Mouse (Mus musculus) heart, postnatal 10 days (tissue): Measurements from ENCODE around the gene Nhsl2. TPM values are rescaled to one million over a fixed set of nuclear protein-coding genes. Genes with fewer than 3 reads are reported as not detected.

Source experiments
- DNase-seq, 2 experiments: peaks; one replicate each; pipeline ENCODE4 v3.0.0; 2021
- intact Hi-C: fragments of 180-260 bp; cut with DNase I; formaldehyde crosslinking; loops from one replicate; pipeline ENCODE4 v1.15.1; 2025
- total RNA-seq, 2 experiments: library from RNA; stranded (reverse); gene quantifications; 2 replicates each; pipeline ENCODE4 v1.2.3; 2021

The Nhsl2 gene
- total RNA-seq, 2 experiments from 2014 or later: 7.5 to 9.9 TPM

DNA sequence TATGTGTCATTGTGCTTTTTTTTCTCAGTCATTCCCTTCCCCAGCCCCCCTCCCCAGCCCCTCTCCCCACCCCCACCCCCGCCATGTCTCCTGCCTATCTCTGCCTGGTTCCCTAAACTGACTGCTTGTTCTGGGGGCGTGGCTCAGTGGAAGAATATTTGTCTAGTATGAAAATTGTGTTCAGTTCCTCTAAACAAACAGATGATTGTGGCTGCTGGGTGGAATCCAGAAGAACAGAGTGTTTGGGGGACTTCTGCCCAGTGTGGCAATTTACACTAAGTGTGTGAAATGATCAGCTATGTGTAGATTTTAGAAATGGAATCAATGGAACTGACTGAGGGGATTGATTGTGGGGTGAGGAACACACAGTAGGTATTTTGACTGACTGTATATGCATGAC is 184.4 kb downstream of the Nhsl2 start:
- DNase-seq: no peak
- intact Hi-C loops: no loop called here

DNA sequence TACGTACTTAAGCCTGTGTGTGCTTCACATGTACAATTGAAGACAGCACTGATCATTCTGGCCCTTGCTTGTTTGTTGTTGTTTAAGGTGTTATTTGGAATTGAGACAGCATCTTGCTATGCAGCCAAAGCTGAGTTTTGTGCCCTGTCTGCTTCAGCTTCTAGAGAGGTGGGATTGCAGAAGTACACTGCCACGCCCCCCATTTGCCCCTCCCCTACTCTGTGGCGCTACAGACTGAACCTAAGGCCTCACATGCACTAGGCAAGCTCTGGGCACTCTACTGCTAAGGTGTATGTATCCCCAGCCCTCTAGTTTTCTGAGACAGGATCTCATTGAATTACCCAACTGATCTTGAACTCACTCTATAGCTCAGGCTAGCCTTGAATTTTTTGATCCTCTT is 186.5 kb downstream of the Nhsl2 start:
- DNase-seq: no peak
- intact Hi-C loops: no loop called here

DNA sequence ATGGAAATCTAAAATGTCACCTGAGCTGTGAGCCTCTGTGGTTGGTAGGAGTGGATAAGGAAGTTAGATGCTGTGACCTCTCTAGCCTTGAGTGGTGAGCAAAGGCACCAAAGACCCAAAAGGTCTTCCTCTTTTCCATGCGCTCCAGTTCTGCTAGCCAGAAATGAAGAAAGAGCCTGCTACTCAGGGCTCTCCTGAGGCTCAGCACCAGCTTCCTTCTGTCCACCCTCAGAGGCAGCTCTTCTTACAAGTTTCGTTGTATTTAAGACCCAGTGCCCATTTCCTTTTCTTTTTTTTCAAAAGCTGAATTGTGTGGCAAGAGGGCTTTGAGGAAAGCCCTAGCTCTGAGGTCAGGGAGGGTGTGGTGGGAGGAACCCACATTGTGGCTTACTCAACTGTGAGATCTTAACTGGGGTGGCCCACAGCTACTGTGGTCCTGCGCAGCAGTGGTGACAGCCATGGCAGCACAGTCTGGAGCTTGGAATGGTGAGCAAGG is 187.7 kb downstream of the Nhsl2 start:
- intact Hi-C loops: no loop called here
- DNase-seq: no peak

DNA sequence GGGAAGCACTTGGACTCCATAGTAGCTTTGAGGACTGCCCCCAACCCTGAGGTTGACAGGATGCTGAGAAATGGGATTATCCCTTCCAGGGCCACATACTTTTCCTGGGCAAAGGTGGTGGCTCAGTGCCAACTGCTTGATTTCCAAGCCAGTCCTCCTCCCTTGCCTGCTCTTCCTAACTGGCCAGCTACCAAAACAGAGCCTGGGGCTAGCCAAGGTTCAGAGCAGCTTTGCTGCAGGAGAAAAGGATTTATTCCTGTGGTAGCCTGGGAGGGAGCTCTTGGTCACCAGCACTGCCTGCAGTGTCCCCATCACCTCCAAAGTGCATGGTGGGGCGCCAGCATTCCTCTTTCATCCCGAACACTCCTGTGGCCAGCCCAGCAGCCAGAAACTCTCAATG is 188.3 kb downstream of the Nhsl2 start:
- intact Hi-C loops: no loop called here
- peak; percentile 24 to 48 for DNase-seq

DNA sequence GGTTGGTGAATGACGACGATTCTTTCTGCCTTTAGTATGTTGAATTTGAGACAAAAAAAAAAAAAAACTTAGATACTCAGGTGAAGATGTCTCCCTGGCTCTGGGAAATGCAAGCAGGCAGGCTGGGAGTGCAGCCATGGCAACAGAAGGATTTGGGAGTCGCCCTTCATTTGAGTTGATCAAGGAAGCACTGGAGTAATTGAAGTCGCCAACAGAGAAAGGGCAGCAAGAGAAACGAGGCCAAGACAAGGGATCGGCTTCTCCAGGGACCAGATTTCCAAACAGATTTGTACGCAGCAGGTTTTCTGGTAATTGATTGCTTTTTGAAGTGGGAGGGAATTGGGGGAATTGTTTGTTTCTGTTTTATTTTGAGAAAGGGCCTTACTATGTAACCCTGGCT is 192.4 kb downstream of the Nhsl2 start:
- no peak for DNase-seq
- intact Hi-C loops: no loop called here

DNA sequence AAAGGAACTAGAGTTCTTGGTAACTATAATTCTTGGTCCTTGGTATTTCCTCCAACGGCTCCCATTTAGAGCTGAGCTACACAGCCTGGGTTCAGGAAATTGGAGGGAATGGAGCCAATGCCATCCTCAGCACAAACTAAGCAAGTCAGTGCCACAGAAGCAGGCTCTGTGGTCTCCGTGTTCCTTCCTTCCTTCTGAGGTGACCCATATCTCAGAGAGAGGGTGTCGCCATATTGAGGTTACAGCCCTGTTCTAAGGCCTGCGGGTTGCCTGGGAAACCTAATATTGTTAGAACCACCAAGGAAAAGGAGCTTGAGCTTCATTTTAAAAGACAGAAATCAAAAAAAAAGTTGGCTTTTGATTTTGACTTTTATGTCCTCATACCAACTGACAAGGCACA is 193.2 kb downstream of the Nhsl2 start:
- DNase-seq: no peak
- intact Hi-C loops: no loop called here

DNA sequence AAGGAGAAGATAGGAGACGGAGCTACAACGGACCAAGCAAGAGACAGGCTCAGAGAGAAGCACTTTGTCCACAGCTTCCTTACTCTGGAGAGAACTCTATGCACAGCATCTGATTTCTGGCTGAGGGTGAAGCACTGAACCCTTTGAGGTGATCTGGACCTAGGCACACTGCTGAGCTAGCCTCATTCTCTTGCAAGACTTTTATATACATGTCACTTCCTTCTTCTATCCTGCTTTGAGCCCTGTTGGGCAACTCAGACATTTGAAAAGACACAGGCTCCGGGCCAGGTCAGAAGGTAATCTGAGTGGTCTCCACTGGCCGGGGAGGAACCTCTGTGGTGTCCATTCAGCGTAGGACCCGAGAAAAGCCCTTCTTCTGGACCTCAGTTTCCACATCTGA is 201.4 kb downstream of the Nhsl2 start:
- DNase-seq: no peak
- intact Hi-C loops: no loop called here

DNA sequence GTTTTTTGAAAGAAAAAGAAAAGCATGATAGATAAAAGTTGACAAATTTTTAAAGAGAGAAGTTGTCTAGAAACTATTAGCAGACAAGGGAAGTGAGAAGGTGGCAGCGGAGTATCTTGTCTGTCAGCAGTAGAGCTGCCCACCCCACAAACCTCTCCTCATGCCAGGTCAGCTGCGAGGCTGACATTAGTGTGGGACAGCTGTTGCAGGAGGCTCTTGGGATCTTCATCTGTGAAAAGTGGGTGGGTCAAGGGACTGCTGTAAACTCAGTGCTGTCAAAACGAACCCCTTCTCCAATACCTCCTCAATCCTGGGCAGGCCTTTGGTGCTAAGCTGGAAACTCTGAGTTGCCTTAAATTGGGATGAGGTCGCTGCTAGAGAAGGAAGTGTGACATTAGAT is 202.0 kb downstream of the Nhsl2 start:
- intact Hi-C loops: no loop called here
- no peak for DNase-seq

DNA sequence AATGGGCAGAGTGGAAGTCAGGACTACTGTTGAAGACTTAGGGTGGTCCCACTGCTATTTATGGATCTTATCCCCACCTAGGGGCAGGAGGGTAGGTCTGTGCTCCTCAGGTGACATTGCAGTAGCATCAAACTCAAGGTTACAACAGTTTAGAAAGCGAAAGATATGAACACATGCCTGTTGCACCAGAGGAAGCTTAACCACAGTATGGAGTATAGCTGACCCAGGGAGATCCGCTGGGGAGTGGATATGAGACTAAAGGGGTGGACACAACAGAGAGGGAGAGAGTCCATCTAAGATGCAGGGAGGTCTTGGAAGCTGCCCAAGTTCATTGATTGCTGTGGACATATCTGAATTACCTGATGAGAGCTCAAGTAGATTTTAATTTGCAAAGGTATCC is 204.2 kb downstream of the Nhsl2 start:
- no peak for DNase-seq
- intact Hi-C loops: no loop called here

DNA sequence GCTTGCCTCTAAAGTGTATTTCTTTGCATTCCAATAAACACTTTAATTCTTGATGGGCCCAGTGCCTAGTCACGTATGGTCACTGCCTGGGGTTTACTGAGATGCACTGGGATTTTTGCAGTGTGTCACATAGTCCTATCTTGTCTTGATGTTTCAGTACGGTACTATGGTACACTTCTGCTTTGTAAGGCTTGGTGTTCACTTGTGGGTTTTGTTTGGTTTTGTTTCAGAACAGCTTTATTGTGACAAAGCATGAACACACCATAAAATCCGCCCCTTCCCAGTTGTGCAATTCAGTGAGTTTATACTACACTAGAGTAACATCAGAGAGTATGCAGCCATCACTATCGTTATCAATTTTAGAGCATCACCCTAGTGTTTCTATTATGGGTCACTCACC is 204.8 kb downstream of the Nhsl2 start:
- DNase-seq: no peak
- intact Hi-C loops: no loop called here

DNA sequence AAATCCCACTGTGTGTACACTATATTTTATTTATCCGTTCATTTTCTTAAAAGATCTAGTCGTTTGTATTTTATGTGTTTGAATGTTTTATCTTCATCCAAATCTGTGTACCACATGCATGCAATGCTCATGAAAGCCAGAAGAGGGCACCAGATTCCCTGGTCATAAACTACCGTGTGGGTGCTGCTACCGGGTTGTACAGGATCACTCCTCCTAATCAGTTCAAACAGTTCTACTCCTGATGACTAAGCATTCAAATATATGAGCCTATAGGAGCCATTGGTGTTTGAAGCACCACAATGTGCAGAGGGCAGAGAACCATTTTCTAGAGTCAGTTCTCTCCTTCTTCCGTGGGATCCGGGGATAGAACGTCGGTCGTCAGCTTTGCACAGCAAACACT is 210.3 kb downstream of the Nhsl2 start:
- intact Hi-C loops: no loop called here
- no peak for DNase-seq

DNA sequence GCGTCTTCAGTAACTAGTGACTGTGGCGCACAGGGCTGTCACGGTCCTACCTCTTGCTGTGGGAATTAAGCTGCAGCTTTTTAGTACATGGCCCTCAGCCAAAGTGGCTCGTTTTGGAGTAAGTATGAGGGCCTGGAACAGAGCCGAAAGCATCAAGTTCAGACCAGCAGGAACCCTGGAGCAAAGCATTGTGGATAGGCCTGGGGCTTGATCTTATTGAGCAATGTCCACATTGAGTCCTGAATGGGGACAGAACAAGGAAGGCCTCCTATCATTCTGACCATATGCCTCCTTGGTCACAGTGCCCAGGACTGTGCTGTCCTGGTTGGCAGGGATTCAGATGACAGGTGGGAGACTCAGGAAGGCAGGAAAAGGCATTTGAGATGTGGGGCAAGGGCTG is 211.1 kb downstream of the Nhsl2 start:
- intact Hi-C loops: loop anchor here (5.0 kb wide), 1 partner anchor 43 kb away; no protein-coding TSS in a partner anchor
- DNase-seq: no peak

DNA sequence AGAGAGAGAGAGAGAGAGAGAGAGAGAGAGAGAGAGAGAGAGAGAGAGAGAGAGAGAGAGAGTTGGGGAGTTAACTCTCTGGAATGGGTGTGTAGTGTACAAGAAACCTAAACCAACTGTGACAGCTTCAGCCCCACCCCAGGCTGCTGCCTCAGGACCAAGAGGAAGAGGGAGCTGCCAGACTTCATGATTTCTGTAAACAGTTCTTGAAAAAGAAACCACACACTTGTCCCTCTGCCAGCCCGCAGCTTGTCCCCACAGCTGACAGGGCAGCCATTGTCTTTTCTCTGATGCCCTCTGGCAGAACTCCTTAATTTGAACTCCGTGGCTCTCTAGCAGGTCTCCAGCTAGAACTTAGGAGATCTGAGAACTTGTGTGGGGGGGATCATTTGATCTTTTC is 211.7 kb downstream of the Nhsl2 start:
- intact Hi-C loops: loop anchor here (5.0 kb wide), 1 partner anchor 44 kb away; no protein-coding TSS in a partner anchor
- peak; percentile 33 to 37 for DNase-seq

DNA sequence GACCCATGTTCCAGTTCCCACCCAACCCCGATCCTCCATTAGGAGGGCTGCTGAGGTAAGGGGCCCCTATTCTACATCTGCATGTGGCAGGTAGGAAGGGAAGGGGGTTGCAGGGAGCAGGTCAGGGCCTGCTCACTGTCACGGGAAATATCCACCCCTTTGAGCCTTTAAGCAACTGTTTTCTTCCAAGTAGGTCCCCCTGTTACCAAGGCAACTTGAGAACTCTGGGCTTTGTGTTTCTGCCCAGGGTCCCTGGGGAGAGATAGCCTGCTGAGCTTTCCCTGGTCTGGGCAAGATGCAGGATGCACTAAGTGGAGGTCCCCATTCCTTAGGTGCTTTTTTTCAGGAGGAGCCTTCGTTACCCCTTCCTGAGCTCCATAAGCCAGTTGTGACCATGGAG is 214.9 kb downstream of the Nhsl2 start:
- DNase-seq: no peak
- intact Hi-C loops: loop anchor here (5.0 kb wide), 1 partner anchor 47 kb away; no protein-coding TSS in a partner anchor

DNA sequence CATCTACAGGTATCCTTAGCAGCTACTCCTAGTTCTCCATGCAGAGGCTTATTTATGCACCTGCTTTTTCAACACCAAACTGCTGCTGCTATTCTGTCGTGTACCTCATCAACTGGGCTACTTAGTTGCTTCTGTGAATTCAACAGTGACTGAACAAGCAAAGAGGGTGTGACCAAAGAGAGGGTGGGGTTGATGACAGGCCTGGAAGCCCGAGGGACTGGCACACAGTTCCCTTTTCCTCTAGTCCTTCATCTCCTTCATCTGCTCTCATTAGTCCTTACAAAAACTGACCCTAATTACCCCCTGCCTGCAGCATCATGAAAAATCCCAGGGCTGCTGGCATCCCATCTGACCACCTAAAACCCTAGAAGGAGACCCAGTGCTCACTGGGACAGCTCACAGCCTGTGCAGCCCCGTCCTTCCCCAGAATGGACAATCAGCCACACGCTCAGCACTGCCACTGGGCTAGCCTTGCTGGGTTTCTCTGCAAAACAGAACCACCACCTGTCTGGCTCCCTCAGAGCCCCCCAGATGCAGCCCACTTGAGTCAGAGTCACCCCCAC is 216.1 kb downstream of the Nhsl2 start:
- no peak for DNase-seq
- intact Hi-C loops: loop anchor here (5.0 kb wide), 1 partner anchor 258 kb away; no protein-coding TSS in a partner anchor

DNA sequence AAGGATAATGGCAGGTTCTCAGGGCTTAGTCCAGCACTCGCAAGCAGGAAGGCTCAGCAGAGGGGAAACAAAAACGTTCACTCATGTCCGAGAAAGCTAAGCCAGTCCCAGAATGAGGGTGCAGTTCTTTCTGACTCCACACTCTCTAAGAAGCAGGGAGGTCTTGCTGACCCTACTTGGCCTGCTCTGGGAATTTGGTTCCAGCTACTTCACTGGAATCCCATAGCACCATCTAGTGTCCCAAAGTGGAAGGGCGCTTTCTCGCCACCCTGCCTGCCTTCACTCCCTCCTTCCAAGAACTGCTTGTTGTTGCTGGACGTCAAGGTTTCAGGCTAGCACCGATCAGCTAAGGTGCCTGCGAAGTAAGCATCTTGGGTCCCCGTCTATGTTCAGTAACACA is 216.9 kb downstream of the Nhsl2 start:
- DNase-seq: peak; percentile 79 to 82
- intact Hi-C loops: loop anchor here (1.0 to 5.0 kb wide), 4 partner anchors 85 to 259 kb away; partner anchors contain the start of gene Rps4x

DNA sequence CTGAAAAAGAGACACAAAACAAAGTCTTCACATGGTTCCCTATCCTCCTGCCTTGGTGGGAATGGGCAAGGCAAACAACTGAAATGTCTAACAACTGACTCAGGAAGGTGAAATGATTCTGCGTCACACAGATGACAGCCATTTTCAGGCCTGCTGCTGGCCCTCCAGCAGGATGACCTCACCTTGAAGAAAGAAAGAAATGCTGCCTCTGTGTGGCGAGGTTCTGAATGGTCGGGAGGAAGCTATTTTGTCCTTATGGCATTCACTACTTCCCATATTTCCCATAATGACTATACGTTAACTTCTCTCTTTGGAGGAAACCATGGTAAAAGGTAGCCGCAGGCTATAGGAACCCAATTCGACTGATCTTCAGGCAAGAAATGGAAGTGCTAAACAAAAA is 217.9 kb downstream of the Nhsl2 start:
- intact Hi-C loops: loop anchor here (2.0 to 5.0 kb wide), 2 partner anchors 122 to 260 kb away; partner anchors contain the start of gene Rps4x
- DNase-seq: no peak

DNA sequence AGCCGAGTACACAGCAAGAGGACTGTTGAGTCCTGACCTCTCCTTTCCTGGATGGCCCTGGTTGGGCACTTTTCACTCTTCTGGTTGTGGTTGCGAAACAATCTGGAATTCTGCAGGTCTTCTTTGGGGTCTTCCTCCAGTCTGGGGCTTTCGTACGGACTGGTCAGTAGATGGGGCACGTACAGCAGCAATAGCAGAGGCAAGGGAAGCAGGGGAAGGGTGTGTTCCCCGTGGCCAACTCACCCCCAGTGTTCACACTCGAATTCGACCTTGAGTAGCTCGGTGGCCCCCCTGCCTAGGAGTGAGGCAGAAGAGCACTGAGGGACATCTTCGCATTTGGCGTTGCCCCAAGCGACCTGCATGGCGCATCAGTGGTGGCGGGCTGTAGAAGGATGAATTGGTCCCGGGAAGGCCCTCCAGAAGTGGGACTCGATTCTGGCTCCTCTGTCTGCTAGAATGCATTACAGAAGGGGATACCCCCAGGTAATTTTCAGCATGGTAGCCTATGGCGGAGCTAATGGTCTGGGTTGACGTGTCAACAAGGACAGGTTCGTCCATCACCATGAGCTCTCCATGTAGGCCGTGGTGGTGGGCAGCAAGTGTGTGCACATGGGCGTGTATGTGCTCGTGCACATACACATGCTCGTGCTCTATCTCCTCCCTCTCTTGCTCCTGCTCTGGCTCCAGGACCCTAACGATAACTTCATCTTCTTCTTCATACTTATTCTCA is 219.8 kb downstream of the Nhsl2 start:
- no peak for DNase-seq
- intact Hi-C loops: loop anchor here (5.0 kb wide), 1 partner anchor 262 kb away; no protein-coding TSS in a partner anchor

DNA sequence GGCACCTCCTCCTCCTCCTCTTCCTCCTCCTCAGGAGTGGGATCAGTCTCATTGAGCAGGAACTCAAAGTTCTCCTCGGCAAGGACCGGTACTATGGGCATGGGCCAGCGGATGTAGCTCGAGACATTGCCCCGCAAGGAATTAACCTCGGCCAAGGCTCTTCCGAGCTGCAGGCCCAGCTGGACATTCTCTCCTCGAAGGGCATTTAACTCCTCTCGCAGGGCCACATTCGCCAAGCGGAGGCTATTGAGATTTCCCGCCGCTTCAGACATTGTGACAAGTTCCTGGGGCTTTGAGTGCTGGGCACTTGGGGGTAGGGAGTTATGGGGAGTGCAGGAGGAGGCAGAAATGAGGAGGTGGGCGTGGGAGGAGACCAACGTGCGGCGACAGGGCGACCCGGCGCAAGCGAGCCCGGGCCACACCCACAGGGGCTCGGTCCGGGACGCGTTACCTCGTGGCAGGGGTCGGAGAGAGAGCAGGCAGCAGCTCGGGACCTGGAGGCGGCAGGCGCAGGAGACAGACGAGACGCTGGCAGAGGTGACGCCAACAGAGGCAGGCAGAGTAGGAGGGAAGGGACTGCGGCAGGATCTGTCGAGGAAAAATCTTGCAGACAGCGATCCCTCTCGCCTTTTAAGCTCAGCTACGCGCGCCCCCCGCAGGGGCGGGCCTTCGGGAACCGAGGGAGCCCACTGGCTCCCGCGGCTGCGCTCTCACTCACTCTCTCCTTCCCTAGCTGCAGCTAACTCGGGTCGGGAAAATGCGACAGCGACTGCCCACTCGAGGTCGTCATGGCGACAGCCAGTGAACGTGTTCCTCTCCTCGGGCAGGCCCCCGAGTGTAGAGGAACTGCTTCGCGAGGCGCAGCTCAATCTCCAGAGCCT is 221.6 kb downstream of the Nhsl2 start, which contains the start of gene Rtl5:
Rtl5 (minus strand) TSS at position 714 of the 881 bp plus-strand sequence.
- intact Hi-C loops: no loop called here
- peak; percentile 78 to 79 for DNase-seq

DNA sequence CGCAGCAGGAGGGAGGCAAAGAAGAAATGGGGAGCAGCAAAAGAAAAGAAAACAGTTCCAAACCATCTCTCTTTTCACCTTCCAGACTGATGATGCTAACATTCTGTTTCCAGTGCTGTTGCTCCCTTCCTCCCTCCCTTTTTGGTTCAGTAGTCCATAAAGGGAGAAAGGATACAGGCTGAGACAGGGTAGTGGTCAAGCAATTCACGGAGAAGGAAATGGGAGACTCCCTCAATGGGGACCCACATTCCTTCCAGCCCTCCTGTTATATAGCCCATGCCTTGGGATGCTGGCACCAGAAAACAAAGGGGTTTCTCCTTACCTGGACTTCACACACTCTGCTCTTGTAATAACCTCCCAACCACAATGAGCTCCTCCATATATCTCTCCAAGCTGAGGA is 222.3 kb downstream of the Nhsl2 start:
- no peak for DNase-seq
- intact Hi-C loops: no loop called here
